Mouse (Mus musculus) NIH3T3 (cell line): ENCODE results near the gene Crnn.

ENCODE experiments used
- DNase-seq: peaks from one replicate; pipeline ENCODE4 v3.0.0-alpha.2; 2012; ENCODE audit warnings: low read depth

Crnn gene

GRCm38 (mm10) chr3:93144510-93145051 lies at the start of gene Crnn:
Gene Crnn, plus strand, starts transcription at chr3:93144787.
- DNase-seq, result no peak

GRCm38 (mm10) chr3:93096447-93096846 lies 48.1 kb upstream of the Crnn start:
- DNase-seq, result no peak

GRCm38 (mm10) chr3:93111668-93112067 lies 32.9 kb upstream of the Crnn start:
- DNase-seq, result peak; percentile 41

- DNase-seq, result peak; percentile 38
These were observed 30.1 kb upstream of the Crnn start for GRCm38 (mm10) chr3:93114481-93114880.

- peak; percentile 8 for DNase-seq
These were observed 25.5 kb upstream of the Crnn start for GRCm38 (mm10) chr3:93119101-93119500.

GRCm38 (mm10) chr3:93128052-93128451 lies 16.5 kb upstream of the Crnn start:
- DNase-seq, result no peak

- no peak for DNase-seq
These were observed 15.5 kb upstream of the Crnn start for GRCm38 (mm10) chr3:93129076-93129475.

GRCm38 (mm10) chr3:93130460-93130859 lies 14.1 kb upstream of the Crnn start:
- DNase-seq, result peak; percentile 66

- DNase-seq, result no peak
These were observed 17.9 kb downstream of the Crnn start for GRCm38 (mm10) chr3:93162502-93162901.

- no peak for DNase-seq
These were observed 18.5 kb downstream of the Crnn start for GRCm38 (mm10) chr3:93162996-93163592.

- no peak for DNase-seq
These were observed 36.3 kb downstream of the Crnn start for GRCm38 (mm10) chr3:93180856-93181255.

GRCm38 (mm10) chr3:93196978-93197377 lies 52.4 kb downstream of the Crnn start, which contains the start of gene Flg2:
Gene Flg2, plus strand, starts transcription at chr3:93197278.
- no peak for DNase-seq
